In genomic region chr13:112063409-112064111, GRCm38 (mm10) we compare ENCODE assay signal across 11 mouse cellular contexts.
DNase-seq lines count a peak whose midpoint lies in the region; ATAC-seq and TF ChIP-seq lines count a peak whose summit lies in the region.
"Had no signal": no experiment of that assay in that cellular context is flagged by ENCODE, and none has a peak within 500 bp of the region (broad histone marks: within the 10 kb centered on the region; RNA-seq: fewer than 3 reads in every experiment).

No protein-coding gene starts in this region.

- peak; percentile 48 for DNase-seq in lung, embryonic 14.5 days
- DNase-seq in lung, postnatal 4 days: no peak
- DNase-seq in embryo, embryonic 11 days: peak; percentile 70
- no peak for DNase-seq in cerebellum, adult 18-20 months
- DNase-seq in layer of hippocampus, postnatal 36 days: no peak
- DNase-seq in heart, postnatal 10 days: no peak
- DNase-seq: heart, postnatal 4 days had no signal

- no peaks in the 10 kb centered on the region; the same call in 1 of the 2 replicates for H3K4me1 ChIP-seq in lung, embryonic 14.5 days (ENCODE audit: insufficient read depth)
- no peaks in the 10 kb centered on the region; the same call in 1 of the 2 replicates for H3K4me1 ChIP-seq in forebrain, embryonic 16.5 days (replicated peaks; ENCODE audit: control insufficient read depth, insufficient read depth, low read length)

- H3K27ac ChIP-seq in lung, embryonic 14.5 days (ENCODE audit: low read depth): no peak overlapping the region; the same call in 1 of the 2 replicates
- H3K27ac ChIP-seq in forebrain, embryonic 16.5 days (ENCODE audit: low read length): no peak overlapping the region
- H3K27ac ChIP-seq: forebrain, embryonic 10.5 days; liver, embryonic 14.5 days had no signal

- 38% methylated on average over 11 of the region's 11 CpGs for WGBS in lung, embryonic 14.5 days
- WGBS in forebrain, embryonic 16.5 days: 79% methylated on average over 11 of the region's 11 CpGs

- H3K9me3 ChIP-seq in lung, embryonic 14.5 days (ENCODE audit: low read depth, low read length): no peaks in the 10 kb centered on the region
- H3K9me3 ChIP-seq in forebrain, embryonic 16.5 days (ENCODE audit: control insufficient read depth, low read length): no peaks in the 10 kb centered on the region
- H3K9me3 ChIP-seq: forebrain, embryonic 10.5 days had no signal

- intact Hi-C loops in heart, postnatal 10 days (cut with DNase I): no loop called here

- no peak overlapping the region for H3K4me2 ChIP-seq in lung, embryonic 14.5 days
- no peak overlapping the region for H3K4me2 ChIP-seq in forebrain, embryonic 16.5 days (ENCODE audit: low read length)

- TF ChIP-seq CTCF in lung, embryonic 14.5 days (IDR thresholded peaks at IDR 0.05; ENCODE audit: low read depth): no peak

- H3K4me3 ChIP-seq in lung, embryonic 14.5 days (ENCODE audit: low read depth, low read length): no peak overlapping the region
- no peak overlapping the region for H3K4me3 ChIP-seq in forebrain, embryonic 16.5 days (replicated peaks; ENCODE audit: low read length)
- H3K4me3 ChIP-seq: forebrain, embryonic 10.5 days had no signal

- ATAC-seq in lung, embryonic 14.5 days (ENCODE audit: insufficient read depth): no peak
- peak; percentile 57 for ATAC-seq in megakaryocyte, adult 5-6 weeks (ENCODE audit: poor library complexity, severe bottlenecking)
- no peak for ATAC-seq in forebrain, embryonic 16.5 days

- no peak overlapping the region for H3K9ac ChIP-seq in lung, embryonic 14.5 days
- H3K9ac ChIP-seq in forebrain, embryonic 16.5 days (replicated peaks; ENCODE audit: low read depth, low read length): no peak overlapping the region
- H3K9ac ChIP-seq: liver, embryonic 14.5 days had no signal

- no peaks in the 10 kb centered on the region for H3K27me3 ChIP-seq in lung, embryonic 14.5 days (ENCODE audit: insufficient read depth, low read length)
- H3K27me3 ChIP-seq in forebrain, embryonic 16.5 days (replicated peaks; ENCODE audit: control insufficient read depth, insufficient read depth, low read length): no peaks in the 10 kb centered on the region; the same call in 1 of the 2 replicates

- H3K36me3 ChIP-seq in lung, embryonic 14.5 days (ENCODE audit: insufficient read depth): no peaks in the 10 kb centered on the region
- H3K36me3 ChIP-seq in forebrain, embryonic 16.5 days (ENCODE audit: control insufficient read depth, insufficient read depth): no peaks in the 10 kb centered on the region
- H3K36me3 ChIP-seq: forebrain, embryonic 10.5 days had no signal

Comparison
In these comparisons a context has a peak if more than half of its experiments do, and no peak if none do; other contexts are left out.
1. DNase-seq: peak in lung, embryonic 14.5 days (single experiment) and embryo, embryonic 11 days (single experiment); none in lung, postnatal 4 days (0 of 2), cerebellum, adult 18-20 months (0 of 2), layer of hippocampus, postnatal 36 days (0 of 2) and heart, postnatal 10 days (0 of 2).